Mouse (Mus musculus) monocyte, adult 2 months (primary cell): ENCODE data around the gene Vsig10.
A peak's percentile ranks its signal among the peaks of the same experiment; 100 is the strongest.

Source experiments
- DNase-seq, 2 experiments: peaks; one replicate each; pipeline ENCODE4 v3.0.0; 2022; ENCODE audit warnings: low spot score in 2 of 2, low read depth in 1 of 2

Vsig10 gene

GRCm38 (mm10) chr5:117380199-117380598, 61.3 kb downstream of the Vsig10 start:
- no peak for DNase-seq

DNA sequence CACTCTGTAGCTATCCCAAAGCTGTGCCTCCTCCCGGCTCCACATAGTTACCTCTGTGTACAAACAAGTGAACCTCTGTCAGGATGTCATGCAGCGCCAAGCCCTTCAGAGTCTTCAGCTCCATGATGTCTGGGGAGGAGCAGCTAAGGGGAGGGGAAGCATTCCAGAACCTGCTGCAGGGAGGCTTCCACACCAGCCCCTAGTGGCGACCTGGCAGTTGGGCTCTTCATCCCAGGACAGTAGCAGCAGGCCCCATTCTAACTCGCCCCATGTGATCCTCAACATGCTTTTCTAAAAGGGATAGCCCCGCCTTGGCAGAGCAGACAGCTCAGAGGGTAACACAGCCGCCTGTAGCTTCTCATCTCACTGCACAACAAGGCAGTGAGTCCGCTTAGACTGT, 62.9 kb downstream of the Vsig10 start:
- DNase-seq = no peak

- no peak for DNase-seq
These were observed 64.3 kb downstream of the Vsig10 start for GRCm38 (mm10) chr5:117383198-117383597.

DNA sequence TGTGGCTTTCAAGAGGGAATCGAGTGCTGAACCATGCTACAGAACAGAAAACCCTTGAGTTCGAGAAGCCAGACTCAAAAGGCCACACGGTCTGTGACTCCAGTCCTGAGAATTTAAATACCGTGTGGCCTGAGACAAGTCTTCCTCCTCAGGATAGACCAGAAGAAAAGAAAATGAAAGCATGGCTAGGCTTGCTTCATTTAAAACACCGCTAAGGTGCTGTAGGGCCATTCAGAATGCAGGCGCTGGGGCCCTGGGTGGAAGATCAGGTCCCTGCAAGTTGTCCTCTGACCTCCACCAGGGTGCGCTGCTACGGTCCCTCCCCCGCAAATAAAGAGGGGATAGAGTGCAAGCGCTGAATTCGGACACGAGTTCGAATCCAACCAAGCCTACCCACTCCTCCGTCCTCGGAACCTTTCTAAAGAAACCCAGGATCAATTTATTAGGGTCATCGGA, 69.4 kb downstream of the Vsig10 start:
- peak in 1 of 2 experiments; percentile 33 for DNase-seq

- peak; percentile 83 to 92 for DNase-seq
These were observed 70.0 kb downstream of the Vsig10 start, which contains the start of gene Rfc5 for GRCm38 (mm10) chr5:117388877-117389276. Gene Rfc5 (minus strand): TSS chr5:117389047.

GRCm38 (mm10) chr5:117390895-117391294, 72.0 kb downstream of the Vsig10 start:
- DNase-seq = no peak

GRCm38 (mm10) chr5:117395834-117396233, 77.0 kb downstream of the Vsig10 start:
- no peak for DNase-seq

DNA sequence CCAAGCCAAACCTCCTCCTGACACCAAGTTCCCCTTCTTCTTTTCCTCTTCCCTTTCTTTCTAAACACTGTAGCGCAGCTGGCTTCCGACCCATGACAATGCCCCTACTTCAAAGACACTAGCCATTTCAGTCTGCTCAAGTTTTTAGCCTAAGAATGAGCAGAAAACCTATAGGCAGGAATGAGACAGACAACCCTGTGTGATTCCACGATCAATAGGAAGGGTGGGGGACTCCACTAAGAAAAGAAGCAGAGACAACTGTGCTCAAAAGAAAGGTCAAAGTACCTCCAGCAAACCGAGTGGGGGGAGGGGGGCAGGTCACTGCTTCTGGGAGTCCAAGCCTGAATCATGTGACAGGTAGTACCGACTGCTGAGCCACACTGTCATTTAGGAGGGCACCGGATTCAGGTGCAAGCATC, 77.7 kb downstream of the Vsig10 start:
- no peak for DNase-seq

DNA sequence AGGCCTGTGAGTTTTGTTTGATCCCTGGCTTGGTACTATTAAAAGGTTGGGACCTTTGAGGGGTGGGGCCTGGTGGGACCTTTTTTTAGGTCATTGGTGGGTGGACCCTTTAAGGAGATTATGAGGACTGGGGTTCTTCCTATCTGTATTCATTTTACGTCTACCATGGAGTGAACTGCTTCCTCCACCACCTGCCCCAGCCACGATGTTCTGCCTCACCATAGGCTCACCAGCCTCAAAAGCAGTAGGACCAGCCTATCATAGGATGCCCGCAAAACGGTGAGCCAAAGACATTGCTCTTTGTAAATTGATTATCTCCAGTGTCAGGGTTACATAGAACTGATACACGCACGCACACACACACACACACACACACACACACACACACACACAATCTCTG, 78.5 kb downstream of the Vsig10 start:
- no peak for DNase-seq

DNA sequence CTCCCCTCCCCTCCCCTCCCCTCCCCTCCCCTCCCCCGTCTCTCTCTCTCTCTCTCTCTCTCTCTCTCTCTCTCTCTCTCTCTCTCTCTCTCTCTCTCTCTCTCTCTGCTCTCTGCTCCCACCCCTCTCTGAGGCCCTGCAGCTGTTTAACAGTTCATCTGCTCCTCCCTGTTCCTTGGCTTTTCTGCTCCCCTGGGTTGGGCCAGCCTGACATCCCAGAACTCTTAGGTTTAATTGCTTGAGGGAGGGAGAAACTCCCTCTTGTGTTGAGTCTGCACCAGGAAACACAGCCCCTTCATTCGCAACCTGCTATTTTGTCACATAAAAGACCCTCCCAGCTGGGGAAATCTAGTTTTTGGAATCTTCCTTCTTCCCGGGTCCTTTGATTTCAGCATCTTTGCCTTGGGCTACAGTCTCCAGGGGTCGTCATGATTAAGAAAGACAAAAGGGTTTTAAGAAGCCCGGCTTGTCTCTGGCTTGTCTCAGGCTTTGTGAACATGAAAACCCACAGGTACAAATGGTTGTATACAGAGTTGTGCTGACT, 79.2 kb downstream of the Vsig10 start:
- DNase-seq = no peak

GRCm38 (mm10) chr5:117399281-117399680, 80.4 kb downstream of the Vsig10 start:
- DNase-seq = no peak

DNA sequence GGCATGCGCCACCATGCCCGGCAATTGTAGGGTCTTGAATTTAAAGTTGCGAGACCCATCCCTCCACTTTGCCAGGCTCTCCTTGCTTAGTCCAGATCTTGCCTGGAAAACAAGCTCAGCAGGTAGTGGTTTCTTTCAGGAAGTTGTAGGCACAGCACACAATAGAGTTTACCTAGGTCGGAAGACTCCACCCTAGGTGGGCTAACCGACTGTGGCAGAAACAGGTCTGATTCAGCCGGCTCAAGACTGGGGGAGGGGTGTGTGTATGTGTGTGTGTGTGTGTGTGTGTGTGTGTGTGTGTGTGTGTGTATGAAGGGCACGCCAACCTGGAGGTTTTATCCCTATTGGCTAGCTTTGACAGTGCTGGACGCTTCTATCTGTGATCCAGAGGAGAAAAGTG, 84.7 kb downstream of the Vsig10 start:
- no peak for DNase-seq
